Mouse (Mus musculus) Patski (cell line): ENCODE data around the gene Nufip2. TPM values are rescaled to one million over a fixed set of nuclear protein-coding genes. Genes with fewer than 3 reads are reported as not detected.

Experiments used
- ATAC-seq: fragments of 100-300 bp; one replicate; pipeline ENCODE4 v1.8.0; 2021
- CTCF ChIA-PET: fragments of 350-600 bp; sonication (Branson Sonifier 250); formaldehyde crosslinking; loops from one replicate; lab custom pipeline; 2022; ENCODE audit warnings: inconsistent platforms; lab: Charles Lee
- POLR2A ChIA-PET: fragments of 350-600 bp; sonication (Branson Sonifier 250); formaldehyde crosslinking; loops from one replicate; lab custom pipeline; 2022; ENCODE audit warnings: antibody characterized with exemption, inconsistent platforms; lab: Charles Lee
- DNase-seq: peaks from one replicate; pipeline ENCODE4 v3.0.0-alpha.2; 2011; ENCODE audit warnings: low read depth, low spot score
- H3K27me3 ChIP-seq: fragments of 371-371 bp; one replicate; pipeline ENCODE4 v1.5.1; 2021
- CTCF ChIP-seq: fragments of 100-300 bp; IDR thresholded peaks from one replicate; pipeline ENCODE4 v1.5.1; 2021
- in situ Hi-C: fragments of 300-500 bp; cut with MboI; formaldehyde crosslinking; loops from 3 replicates; pipeline ENCODE4 v1.11.1; 2018; ENCODE audit warnings: low pct_unique_long_range_greater_than_20kb, mixed read lengths
- polyA plus RNA-seq: library from polyadenylated mRNA; unstranded; gene quantifications from one replicate; pipeline ENCODE4 v1.2.3, GENCODE M21; 2021

The Nufip2 gene
- polyA plus RNA-seq, 1 experiment from 2014 or later, result 50.3 TPM

GRCm38 (mm10) chr11:77769496-77769895 is 83.5 kb downstream of the Nufip2 start:
- TF ChIP-seq CTCF, result no peak
- DNase-seq, result no peak
- ChIA-PET POLR2A (no interaction called here), CTCF (no interaction called here)
- H3K27me3 ChIP-seq, result no peaks in the 10 kb centered on the region
- no peak for ATAC-seq
- in situ Hi-C loops, result no loop called here

- no peaks in the 10 kb centered on the region for H3K27me3 ChIP-seq
- DNase-seq (no peak), ATAC-seq (no peak)
- in situ Hi-C loops, result no loop called here
- TF ChIP-seq CTCF, result no peak
- ChIA-PET CTCF (interaction anchor here (1.1 kb wide), 1 partner anchor 13 kb away, joined by 7 read pairs; no protein-coding TSS in a partner anchor), POLR2A (interaction anchor here (0.7 kb wide), 1 partner anchor 12 kb away, joined by 3 read pairs; no protein-coding TSS in a partner anchor)
Measured at GRCm38 (mm10) chr11:77770346-77770745, 84.4 kb downstream of the Nufip2 start.

- H3K27me3 ChIP-seq, result no peaks in the 10 kb centered on the region
- DNase-seq (peak; percentile 86), ATAC-seq (peak; percentile 92)
- CTCF ChIA-PET, result interaction anchor here (1.3 to 3.8 kb wide), 4 partner anchors 9 to 35 kb away, joined by 3 to 25 read pairs (median 14); partner anchors contain the start of gene Myo18a
- TF ChIP-seq CTCF, result no peak
- in situ Hi-C loops, result no loop called here
- POLR2A ChIA-PET, result interaction anchor here (0.6 to 1.5 kb wide), 4 partner anchors 9 to 230 kb away, joined by 3 to 7 read pairs (median 4); partner anchors contain the start of gene Myo18a
Measured at GRCm38 (mm10) chr11:77771879-77772713, 86.1 kb downstream of the Nufip2 start.

- DNase-seq, result no peak
- in situ Hi-C loops, result no loop called here
Measured at GRCm38 (mm10) chr11:77775701-77776400, 89.9 kb downstream of the Nufip2 start.

DNA sequence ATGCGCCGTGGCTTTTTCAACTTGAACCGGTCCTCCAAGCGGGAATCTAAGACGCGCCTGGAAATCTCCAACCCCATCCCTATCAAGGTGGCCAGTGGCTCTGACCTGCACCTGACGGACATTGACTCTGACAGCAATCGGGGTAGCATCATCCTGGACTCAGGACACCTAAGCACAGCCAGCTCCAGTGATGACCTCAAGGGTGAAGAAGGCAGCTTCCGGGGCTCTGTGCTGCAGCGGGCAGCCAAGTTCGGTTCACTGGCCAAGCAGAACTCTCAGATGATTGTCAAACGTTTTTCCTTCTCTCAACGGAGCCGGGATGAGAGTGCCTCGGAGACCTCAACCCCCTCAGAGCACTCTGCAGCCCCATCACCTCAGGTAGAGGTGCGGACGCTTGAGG is 91.5 kb downstream of the Nufip2 start:
- no peaks in the 10 kb centered on the region for H3K27me3 ChIP-seq
- DNase-seq (no peak), ATAC-seq (no peak)
- no peak for TF ChIP-seq CTCF
- ChIA-PET CTCF (no interaction called here), POLR2A (no interaction called here)
- in situ Hi-C loops, result no loop called here

More at GRCm38 (mm10) chr11:77775701-77776400, 89.9 kb downstream of the Nufip2 start:
- no peak for TF ChIP-seq CTCF
- H3K27me3 ChIP-seq, result no peaks in the 10 kb centered on the region
- ATAC-seq, result no peak
- POLR2A ChIA-PET, result interaction anchor here (0.8 kb wide), 1 partner anchor 12 kb away, joined by 3 read pairs; no protein-coding TSS in a partner anchor
- CTCF ChIA-PET, result no interaction called here

DNA sequence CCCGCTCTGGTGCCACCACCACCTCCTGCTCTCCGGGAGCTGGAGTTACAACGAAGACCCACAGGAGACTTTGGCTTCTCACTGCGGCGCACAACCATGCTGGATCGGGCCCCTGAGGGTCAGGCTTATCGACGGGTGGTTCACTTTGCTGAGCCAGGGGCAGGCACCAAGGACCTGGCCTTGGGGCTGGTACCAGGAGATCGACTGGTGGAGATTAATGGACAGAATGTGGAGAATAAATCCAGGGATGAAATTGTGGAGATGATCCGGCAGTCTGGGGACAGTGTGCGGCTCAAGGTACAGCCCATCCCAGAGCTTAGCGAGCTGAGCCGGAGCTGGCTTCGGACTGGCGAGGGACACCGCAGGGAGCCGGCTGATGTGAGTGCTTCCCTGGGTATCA is 92.0 kb downstream of the Nufip2 start:
- H3K27me3 ChIP-seq, result no peaks in the 10 kb centered on the region
- DNase-seq (no peak), ATAC-seq (no peak)
- in situ Hi-C loops, result no loop called here
- POLR2A ChIA-PET, result interaction anchor here (0.7 to 1.1 kb wide), 2 partner anchors 14 to 132 kb away, joined by 3 read pairs; no protein-coding TSS in a partner anchor
- no peak for TF ChIP-seq CTCF
- CTCF ChIA-PET, result interaction anchor here (0.8 to 1.3 kb wide), 2 partner anchors 9 to 11 kb away, joined by 4 read pairs; no protein-coding TSS in a partner anchor

DNA sequence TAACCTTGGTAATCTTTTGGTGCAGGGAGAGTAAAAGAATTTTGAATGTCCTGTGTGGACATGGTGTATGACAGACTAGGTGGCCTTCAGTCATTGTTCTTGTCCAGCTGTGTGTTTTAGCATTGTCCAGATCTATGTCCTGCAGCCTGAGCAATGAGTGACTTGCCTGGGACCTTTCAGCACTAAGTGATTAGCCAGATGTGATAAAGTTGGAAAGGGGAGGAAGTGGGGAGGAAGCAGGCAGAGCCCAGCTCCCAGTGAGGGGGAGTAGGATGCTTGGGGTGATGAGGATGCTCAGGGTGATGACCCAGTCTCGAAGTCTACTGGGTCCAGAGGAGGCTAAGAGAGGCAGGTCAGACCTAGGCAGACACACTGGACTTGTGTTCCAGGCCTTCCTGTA is 93.3 kb downstream of the Nufip2 start:
- TF ChIP-seq CTCF, result no peak
- POLR2A ChIA-PET, result interaction anchor here (0.6 kb wide), 1 partner anchor 386 kb away, joined by 3 read pairs; no protein-coding TSS in a partner anchor
- CTCF ChIA-PET, result interaction anchor here (1.3 kb wide), 1 partner anchor 11 kb away, joined by 4 read pairs; no protein-coding TSS in a partner anchor
- no peak for ATAC-seq
- DNase-seq, result no peak
- in situ Hi-C loops, result no loop called here
- no peaks in the 10 kb centered on the region for H3K27me3 ChIP-seq

DNA sequence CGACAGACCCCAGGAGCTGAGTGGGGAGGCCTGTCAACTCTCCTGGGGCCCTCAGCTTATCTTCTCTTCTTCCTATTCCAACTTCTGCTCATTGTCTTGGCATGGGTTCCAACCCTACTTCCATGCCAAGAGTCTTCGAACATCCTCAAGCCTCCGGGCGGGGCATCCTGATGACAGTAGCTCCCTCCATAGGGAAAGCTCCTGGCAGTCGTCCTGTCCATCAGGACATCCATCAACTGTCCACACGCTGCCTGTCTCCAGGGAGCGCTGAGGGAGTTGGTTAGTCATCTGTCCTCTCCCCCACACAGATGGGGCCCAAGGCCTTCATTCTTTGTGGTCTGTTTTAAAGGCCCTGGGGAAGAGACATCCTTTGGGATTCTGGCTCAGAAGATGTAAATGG is 95.1 kb downstream of the Nufip2 start:
- no peak for TF ChIP-seq CTCF
- DNase-seq, result no peak
- ATAC-seq, result no peak
- POLR2A ChIA-PET, result interaction anchor here (0.5 to 1.3 kb wide), 4 partner anchors 9 to 95 kb away, joined by 3 to 4 read pairs (median 3); partner anchors contain the start of gene Nufip2
- in situ Hi-C loops, result no loop called here
- H3K27me3 ChIP-seq, result no peaks in the 10 kb centered on the region
- CTCF ChIA-PET, result interaction anchor here (0.8 to 5.1 kb wide), 4 partner anchors 9 to 46 kb away, joined by 3 to 28 read pairs (median 4); partner anchors contain the start of gene Myo18a

- in situ Hi-C loops, result no loop called here
- POLR2A ChIA-PET, result interaction anchor here (0.6 to 1.3 kb wide), 3 partner anchors 10 to 1257 kb away, joined by 3 read pairs; no protein-coding TSS in a partner anchor
- ATAC-seq (no peak), DNase-seq (no peak)
- no peak for TF ChIP-seq CTCF
- no peaks in the 10 kb centered on the region for H3K27me3 ChIP-seq
- CTCF ChIA-PET, result interaction anchor here (1.6 to 5.1 kb wide), 7 partner anchors 9 to 45 kb away, joined by 5 to 28 read pairs (median 9); partner anchors contain the start of gene Myo18a
Measured at GRCm38 (mm10) chr11:77782104-77782815, 96.3 kb downstream of the Nufip2 start.
